Mouse (Mus musculus) heart, adult 8-10 months (tissue): ENCODE data around the gene Mertk. TPM values are rescaled to one million over a fixed set of nuclear protein-coding genes. Genes with fewer than 3 reads are reported as not detected.
A peak's percentile ranks its signal among the peaks of the same experiment; 100 is the strongest.

ENCODE experiments used
- DNase-seq: peaks from one replicate; pipeline ENCODE4 v3.0.0; 2022; ENCODE audit warnings: low spot score
- total RNA-seq, 4 experiments: library from RNA; stranded (reverse); gene quantifications; 2 replicates each; pipeline ENCODE4 v1.2.4; 2022

The Mertk gene
- total RNA-seq, 4 experiments from 2014 or later = 4.4 to 5.3 (median 4.5) TPM

GRCm38 (mm10) chr2:128818956-128819643 is 120.3 kb downstream of the Mertk start:
- DNase-seq = peak; percentile 41

GRCm38 (mm10) chr2:128820631-128821030 is 121.9 kb downstream of the Mertk start:
- no peak for DNase-seq

GRCm38 (mm10) chr2:128823893-128824292 is 125.1 kb downstream of the Mertk start:
- DNase-seq = no peak

GRCm38 (mm10) chr2:128827787-128828186 is 129.0 kb downstream of the Mertk start:
- DNase-seq = no peak

- DNase-seq = no peak
Measured at GRCm38 (mm10) chr2:128832611-128833010, 133.9 kb downstream of the Mertk start.

- no peak for DNase-seq
Measured at GRCm38 (mm10) chr2:128833035-128833434, 134.3 kb downstream of the Mertk start.

GRCm38 (mm10) chr2:128833435-128833834 is 134.7 kb downstream of the Mertk start:
- no peak for DNase-seq

GRCm38 (mm10) chr2:128837531-128837930 is 138.8 kb downstream of the Mertk start:
- DNase-seq = no peak

GRCm38 (mm10) chr2:128838611-128839010 is 139.9 kb downstream of the Mertk start:
- no peak for DNase-seq

GRCm38 (mm10) chr2:128839501-128839900 is 140.7 kb downstream of the Mertk start:
- no peak for DNase-seq

- no peak for DNase-seq
Measured at GRCm38 (mm10) chr2:128842437-128842836, 143.7 kb downstream of the Mertk start.

GRCm38 (mm10) chr2:128850036-128850435 is 151.3 kb downstream of the Mertk start:
- DNase-seq = no peak

Other genes starting within 250 kb of the Mertk start
- gene Spdye4c, start 107.7 kb upstream of the Mertk start, total RNA-seq = not detected
- 10 to 100 TPM; 37.2 to 41.3 (median 39.1) TPM for gene Anapc1, start 11.6 kb upstream of the Mertk start, total RNA-seq
- 10 to 100 TPM; 18.0 to 20.6 (median 19.3) TPM for gene Tmem87b, start 119.2 kb downstream of the Mertk start, total RNA-seq
- gene Fbln7, start 164.0 kb downstream of the Mertk start, total RNA-seq = 1 to 10 TPM in 1 of 4 experiments, under 1 TPM in 3; 0.26 to 1.2 (median 0.81) TPM
- 1 to 10 TPM; 7.0 to 8.3 (median 7.7) TPM for gene Zc3h8, start 245.1 kb downstream of the Mertk start, total RNA-seq